Mouse (Mus musculus): ENCODE measurements around the gene Mertk. TPM values are rescaled to one million over a fixed set of nuclear protein-coding genes. Genes with fewer than 3 reads are reported as not detected.

Gene Mertk
- polyA plus RNA-seq, 2 experiments, result 3.1 to 3.2 TPM

DNA sequence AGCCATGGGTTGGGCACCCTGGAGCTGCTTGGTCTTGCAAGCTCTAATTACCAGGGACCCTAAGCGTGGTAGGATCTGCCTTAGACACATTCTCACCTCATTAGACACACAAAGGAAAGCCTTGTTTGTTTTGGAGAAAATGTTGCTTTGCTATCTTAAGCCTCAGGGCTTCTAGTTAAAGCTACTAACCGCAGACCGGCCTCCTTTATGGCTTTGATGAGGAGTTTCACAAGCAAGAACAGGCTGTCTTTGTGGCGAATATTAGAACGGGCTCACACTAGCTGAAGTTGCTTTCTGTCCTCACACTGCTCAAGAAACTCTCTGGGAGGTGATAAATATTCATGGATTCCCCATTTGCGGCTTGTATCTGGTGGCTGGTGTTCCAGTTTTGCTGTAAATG is 10.5 kb downstream of the Mertk start:
- Histone ChIP-seq H3K4me3 (ENCODE audit: insufficient read depth in 1 of 2, low read depth in 2 of 2, low read length in 2 of 2) (no peak overlapping the region), H3K27ac (no peak overlapping the region), H3K36me3 (replicated peaks; ENCODE audit: control insufficient read depth, insufficient read depth, low read depth) (no peaks in the 10 kb centered on the region), H3K27me3 (ENCODE audit: control insufficient read depth, insufficient read depth, low read length) (no peaks in the 10 kb centered on the region), H3K9me3 (ENCODE audit: control insufficient read depth, low read length) (no peaks in the 10 kb centered on the region), H3K9ac (replicated peaks) (no peak overlapping the region), H3K4me2 (ENCODE audit: low read depth) (no peak overlapping the region), H3K4me1 (replicated peaks; ENCODE audit: control insufficient read depth in 2 of 2, insufficient read depth in 2 of 2, low read length in 1 of 2) (peaks cover 0 to 15% of the 10 kb centered on the region in 2 experiments; a peak in 2 of 4 replicates)
- no peak for TF ChIP-seq EP300 (IDR thresholded peaks at IDR 0.05; ENCODE audit: low read depth)
- no peak for TF ChIP-seq CTCF (IDR thresholded peaks at IDR 0.05; ENCODE audit: low read depth)
- WGBS (ENCODE audit: insufficient replicate concordance), result 45% methylated on average over 6 of the region's 6 CpGs
- ATAC-seq (ENCODE audit: insufficient read depth), result no peak
- DNase-seq (ENCODE audit: low read depth in 3 of 3, low spot score in 3 of 3), result no peak

DNA sequence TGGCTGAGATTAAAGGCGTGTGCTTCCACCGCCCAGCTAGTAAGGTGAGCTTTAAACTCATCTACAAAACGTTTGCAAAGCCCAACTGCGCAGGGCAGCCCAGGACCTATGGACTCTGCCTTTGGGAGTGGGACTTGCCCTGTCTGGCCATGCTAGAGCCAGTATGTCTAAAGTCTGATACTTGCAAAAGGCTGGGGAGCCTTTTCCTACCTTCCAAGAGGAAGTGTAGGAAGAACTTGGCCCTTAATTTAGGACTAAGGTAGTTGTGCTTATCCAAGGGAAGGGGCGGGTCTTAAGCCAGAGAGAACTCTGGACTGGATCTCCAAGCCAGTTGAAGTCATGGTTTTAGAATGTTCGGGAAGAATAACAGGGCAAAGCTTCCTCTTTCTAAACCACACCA is 11.9 kb downstream of the Mertk start:
- no peak overlapping the region for H3K27ac ChIP-seq

DNA sequence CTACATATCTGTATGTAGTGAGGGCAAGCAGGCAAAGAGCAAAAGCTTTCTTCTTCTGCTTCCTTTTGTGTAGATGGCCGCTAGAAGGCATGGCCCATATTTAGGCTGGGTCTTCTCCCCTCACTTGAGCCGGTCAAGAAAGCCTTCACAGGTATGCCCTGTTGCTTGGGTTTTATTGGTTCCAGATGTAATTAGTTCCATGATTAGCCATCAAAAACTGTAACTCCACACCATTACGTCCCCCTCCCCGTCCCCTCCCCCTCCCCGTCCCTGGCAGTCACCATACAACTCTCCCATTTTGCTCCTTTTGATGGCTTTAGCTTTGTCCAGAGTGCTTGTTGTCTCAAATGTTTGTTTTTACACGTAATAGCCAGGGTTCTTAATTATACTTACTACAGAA is 14.2 kb downstream of the Mertk start:
- no peak for DNase-seq (ENCODE audit: low read depth in 3 of 3, low spot score in 3 of 3)
- H3K27me3 ChIP-seq (ENCODE audit: control insufficient read depth, insufficient read depth, low read length), result no peaks in the 10 kb centered on the region
- WGBS (ENCODE audit: insufficient replicate concordance), result 76% methylated on average over 6 of the region's 6 CpGs

More for the DNA sequence above, 11.9 kb downstream of the Mertk start:
- Histone ChIP-seq H3K4me3 (ENCODE audit: insufficient read depth in 1 of 2, low read depth in 2 of 2, low read length in 2 of 2) (no peak overlapping the region), H3K9me3 (ENCODE audit: control insufficient read depth, low read length) (no peaks in the 10 kb centered on the region), H3K9ac (replicated peaks) (no peak overlapping the region), H3K36me3 (replicated peaks; ENCODE audit: control insufficient read depth, insufficient read depth, low read depth) (no peaks in the 10 kb centered on the region), H3K27me3 (ENCODE audit: control insufficient read depth, insufficient read depth, low read length) (no peaks in the 10 kb centered on the region), H3K4me1 (replicated peaks; ENCODE audit: control insufficient read depth in 2 of 2, insufficient read depth in 2 of 2, low read length in 1 of 2) (peaks cover 0 to 20% of the 10 kb centered on the region in 2 experiments; a peak in 2 of 4 replicates), H3K4me2 (ENCODE audit: low read depth) (no peak overlapping the region)
- WGBS (ENCODE audit: insufficient replicate concordance), result 47% methylated on average over 6 of the region's 6 CpGs
- ATAC-seq (ENCODE audit: insufficient read depth) (no peak; the same call in 1 of the 2 replicates), DNase-seq (ENCODE audit: low read depth in 3 of 3, low spot score in 3 of 3) (no peak)
- TF ChIP-seq CTCF (IDR thresholded peaks at IDR 0.05; ENCODE audit: low read depth), result no peak
- no peak for TF ChIP-seq EP300 (IDR thresholded peaks at IDR 0.05; ENCODE audit: low read depth)

DNA sequence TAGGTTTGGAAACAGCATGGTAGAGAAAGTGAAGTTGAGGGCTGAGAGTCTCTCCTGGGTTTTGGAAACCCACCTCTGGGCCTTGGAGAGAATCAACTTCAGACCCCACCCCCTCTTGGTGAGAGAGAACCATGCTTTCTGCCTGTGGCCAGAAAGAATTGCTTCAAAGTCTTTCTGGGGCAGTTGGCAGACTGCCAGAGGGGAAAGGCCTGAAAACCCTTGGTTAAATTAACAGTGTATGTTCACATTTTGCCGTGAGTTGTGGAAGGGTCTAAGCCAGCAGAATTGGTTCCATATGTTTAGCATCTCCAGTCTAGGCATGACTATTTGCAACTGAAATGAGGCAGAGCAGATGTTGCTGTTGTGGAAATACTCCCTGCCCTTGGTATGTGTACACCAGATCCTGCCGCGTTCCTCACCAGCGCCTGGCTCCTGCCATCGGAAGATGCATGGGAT is 14.8 kb downstream of the Mertk start:
- DNase-seq (ENCODE audit: low read depth in 3 of 3, low spot score in 3 of 3), result peak in 1 of 3 experiments; percentile 12
- no peak overlapping the region for H3K9ac ChIP-seq (replicated peaks)
- no peak for ATAC-seq (ENCODE audit: insufficient read depth)

More for the DNA sequence above, 14.2 kb downstream of the Mertk start:
- Histone ChIP-seq H3K36me3 (replicated peaks; ENCODE audit: control insufficient read depth, insufficient read depth, low read depth) (no peaks in the 10 kb centered on the region), H3K4me2 (ENCODE audit: low read depth) (no peak overlapping the region), H3K4me1 (replicated peaks; ENCODE audit: control insufficient read depth in 2 of 2, insufficient read depth in 2 of 2, low read length in 1 of 2) (peaks cover 0 to 27% of the 10 kb centered on the region in 2 experiments; a peak in 2 of 4 replicates), H3K27ac (no peak overlapping the region), H3K9me3 (ENCODE audit: control insufficient read depth, low read length) (no peaks in the 10 kb centered on the region), H3K9ac (replicated peaks) (no peak overlapping the region), H3K4me3 (ENCODE audit: insufficient read depth in 1 of 2, low read depth in 2 of 2, low read length in 2 of 2) (no peak overlapping the region)
- TF ChIP-seq CTCF (IDR thresholded peaks at IDR 0.05; ENCODE audit: low read depth) (no peak), EP300 (IDR thresholded peaks at IDR 0.05; ENCODE audit: low read depth) (no peak)
- no peak for ATAC-seq (ENCODE audit: insufficient read depth)

DNA sequence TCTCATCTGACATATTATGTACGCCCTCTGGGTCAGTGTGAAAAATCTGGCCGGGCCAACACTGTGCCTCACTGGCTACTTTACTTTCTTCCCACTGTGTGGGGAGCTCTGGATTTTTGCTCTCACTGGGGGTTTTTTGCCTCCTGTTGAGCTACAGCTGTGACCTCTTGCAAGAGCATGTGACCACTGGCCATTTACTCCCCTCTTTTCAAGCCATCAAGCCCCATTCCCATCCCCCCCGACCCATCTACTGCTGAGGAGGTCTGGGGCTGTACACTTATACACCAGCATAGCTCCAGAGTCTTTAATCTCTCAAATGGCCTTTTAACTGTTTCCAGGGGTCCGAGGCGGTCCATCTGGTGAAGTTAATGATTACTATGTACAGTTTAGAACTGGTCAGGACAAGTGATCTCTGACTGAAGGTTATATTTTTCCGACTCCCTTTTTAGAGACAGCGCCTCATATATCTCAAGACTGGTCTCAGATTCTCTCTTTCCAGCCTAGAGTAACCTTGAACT is 16.0 kb downstream of the Mertk start:
- H3K4me3 ChIP-seq (ENCODE audit: insufficient read depth in 1 of 2, low read depth in 2 of 2, low read length in 2 of 2), result no peak overlapping the region
- ATAC-seq (ENCODE audit: insufficient read depth) (peak; percentile 68), DNase-seq (ENCODE audit: low read depth in 3 of 3, low spot score in 3 of 3) (peak in 1 of 3 experiments; percentile 7)
- H3K9ac ChIP-seq (replicated peaks), result no peak overlapping the region
- no peaks in the 10 kb centered on the region for H3K9me3 ChIP-seq (ENCODE audit: control insufficient read depth, low read length)
- H3K4me1 ChIP-seq (replicated peaks; ENCODE audit: control insufficient read depth in 2 of 2, insufficient read depth in 2 of 2, low read length in 1 of 2), result peaks cover 0 to 31% of the 10 kb centered on the region in 2 experiments; a peak in 2 of 4 replicates
- TF ChIP-seq CTCF (IDR thresholded peaks at IDR 0.05; ENCODE audit: low read depth) (no peak), EP300 (IDR thresholded peaks at IDR 0.05; ENCODE audit: low read depth) (no peak)
- no peak overlapping the region for H3K4me2 ChIP-seq (ENCODE audit: low read depth)
- H3K27ac ChIP-seq, result peak overlapping the region; percentile 12; the same call in 1 of the 2 replicates
- 53% methylated on average over 7 of the region's 7 CpGs for WGBS (ENCODE audit: insufficient replicate concordance)
- H3K36me3 ChIP-seq (replicated peaks; ENCODE audit: control insufficient read depth, insufficient read depth, low read depth), result no peaks in the 10 kb centered on the region
- H3K27me3 ChIP-seq (ENCODE audit: control insufficient read depth, insufficient read depth, low read length), result no peaks in the 10 kb centered on the region

More for the DNA sequence above, 14.8 kb downstream of the Mertk start:
- H3K27ac ChIP-seq, result no peak overlapping the region
- H3K36me3 ChIP-seq (replicated peaks; ENCODE audit: control insufficient read depth, insufficient read depth, low read depth), result no peaks in the 10 kb centered on the region
- H3K27me3 ChIP-seq (ENCODE audit: control insufficient read depth, insufficient read depth, low read length), result no peaks in the 10 kb centered on the region
- no peak overlapping the region for H3K4me3 ChIP-seq (ENCODE audit: insufficient read depth in 1 of 2, low read depth in 2 of 2, low read length in 2 of 2)
- WGBS (ENCODE audit: insufficient replicate concordance), result 80% methylated on average over 5 of the region's 5 CpGs
- no peak for TF ChIP-seq CTCF (IDR thresholded peaks at IDR 0.05; ENCODE audit: low read depth)
- no peak for TF ChIP-seq EP300 (IDR thresholded peaks at IDR 0.05; ENCODE audit: low read depth)
- peaks cover 0 to 28% of the 10 kb centered on the region in 2 experiments; a peak in 2 of 4 replicates for H3K4me1 ChIP-seq (replicated peaks; ENCODE audit: control insufficient read depth in 2 of 2, insufficient read depth in 2 of 2, low read length in 1 of 2)
- no peaks in the 10 kb centered on the region for H3K9me3 ChIP-seq (ENCODE audit: control insufficient read depth, low read length)
- H3K4me2 ChIP-seq (ENCODE audit: low read depth), result no peak overlapping the region

Data from liver, embryonic 14.5 days (tissue).